Mouse (Mus musculus): ENCODE measurements around the gene Wbp1l.

Wbp1l gene

GRCm38 (mm10) chr19:46701156-46701555 is 102.3 kb downstream of the Wbp1l start:
- in situ Hi-C loops (cut with MboI, MseI) = no loop called here

DNA sequence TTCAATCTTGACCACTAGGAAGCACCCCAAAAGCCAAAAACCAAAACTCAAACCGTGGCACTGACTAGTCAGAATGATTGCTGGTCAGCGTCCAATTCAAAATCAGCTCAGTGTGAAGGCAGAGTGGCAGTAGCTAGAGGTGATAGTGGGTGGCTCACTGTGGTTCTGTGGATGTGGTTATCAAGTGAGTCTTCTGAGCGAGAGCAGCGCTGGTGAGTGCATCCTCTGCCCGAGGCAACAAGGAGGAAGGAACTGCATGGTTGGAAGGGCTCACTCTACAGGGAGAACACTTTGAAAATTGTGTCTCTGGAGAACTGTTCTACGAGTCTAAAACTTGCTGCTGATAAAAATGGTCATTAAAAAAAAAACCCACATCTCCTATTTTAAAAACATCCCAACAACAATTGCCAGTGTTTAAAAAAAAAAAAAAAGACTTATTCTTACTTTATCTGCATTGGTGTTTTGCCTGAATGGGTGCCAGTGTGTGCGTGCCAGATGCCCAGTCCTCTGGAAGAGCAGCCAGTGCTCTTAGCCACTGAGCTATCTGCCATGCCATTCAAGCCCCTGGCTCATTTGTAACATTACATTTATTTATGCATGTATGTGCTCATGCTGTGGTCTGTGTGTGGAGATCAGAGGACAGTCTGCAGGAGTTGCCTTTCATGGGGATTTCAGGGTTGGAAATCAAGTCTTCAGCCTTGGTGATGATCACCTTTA is 107.1 kb downstream of the Wbp1l start:
- in situ Hi-C loops (cut with MboI, MseI) = no loop called here

DNA sequence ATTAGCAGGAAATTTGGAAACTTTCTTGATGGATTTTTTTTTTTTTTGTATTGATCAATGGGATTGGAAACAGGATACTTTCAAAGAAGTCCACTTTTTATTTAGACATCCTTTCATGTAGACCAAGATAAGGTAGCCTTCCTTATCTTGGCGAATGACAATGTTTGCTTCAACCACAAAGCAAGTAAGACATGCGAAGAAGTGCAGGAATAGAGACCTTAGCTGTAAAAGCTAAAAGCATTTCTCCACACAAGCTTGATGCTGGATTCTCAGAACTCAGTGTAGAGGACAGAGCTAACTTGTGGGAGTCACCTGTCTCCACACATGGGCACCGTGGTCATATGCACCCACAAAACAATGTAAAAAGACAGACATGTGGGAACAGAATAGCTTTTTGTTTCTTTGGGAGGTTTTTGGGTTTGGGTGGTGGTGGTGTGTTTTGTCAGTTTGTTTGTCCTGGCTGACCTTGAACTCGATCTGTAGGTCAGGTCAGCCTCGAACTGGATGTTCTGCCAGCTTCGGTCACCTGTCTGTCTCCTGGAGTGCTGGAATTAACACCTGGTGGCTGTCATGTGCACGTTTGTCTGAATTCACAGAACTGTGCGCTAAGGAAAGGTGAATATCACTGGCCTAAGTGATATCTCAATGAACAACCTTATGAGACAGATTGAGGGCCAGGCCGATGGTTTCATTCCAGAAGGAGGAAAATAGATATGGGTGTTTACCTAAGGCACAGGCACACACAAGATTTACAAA is 107.8 kb downstream of the Wbp1l start:
- in situ Hi-C loops (cut with MboI, MseI) = no loop called here
